Mouse (Mus musculus) MN1 (cell line): ENCODE data around the gene Map3k10.

Experiments
- DNase-seq: peaks from one replicate; pipeline ENCODE4 v3.0.0-alpha.2; 2016; ENCODE audit warnings: low spot score

Map3k10 gene

GRCm38 (mm10) chr7:27674522-27675221, at the start of gene Map3k10:
Gene Map3k10, minus strand, starts transcription at chr7:27674598.
- DNase-seq = peak; percentile 91

GRCm38 (mm10) chr7:27721951-27722350, 47.6 kb upstream of the Map3k10 start:
- DNase-seq = no peak

- no peak for DNase-seq
These were observed 36.0 kb upstream of the Map3k10 start for GRCm38 (mm10) chr7:27710402-27710801.

GRCm38 (mm10) chr7:27696711-27697110, 22.3 kb upstream of the Map3k10 start:
- DNase-seq = no peak

GRCm38 (mm10) chr7:27691076-27691475, 16.7 kb upstream of the Map3k10 start:
- peak; percentile 27 for DNase-seq

- DNase-seq = peak; percentile 94
These were observed 14.6 kb upstream of the Map3k10 start, which contains the start of gene Zfp607b for GRCm38 (mm10) chr7:27688815-27689612. Gene Zfp607b, plus strand, starts transcription at chr7:27689340.

- DNase-seq = no peak
These were observed 13.9 kb upstream of the Map3k10 start for GRCm38 (mm10) chr7:27688246-27688788.

GRCm38 (mm10) chr7:27687836-27688235, 13.4 kb upstream of the Map3k10 start:
- DNase-seq = no peak

GRCm38 (mm10) chr7:27687043-27687442, 12.6 kb upstream of the Map3k10 start:
- no peak for DNase-seq

- DNase-seq = peak; percentile 82
These were observed 11.3 kb upstream of the Map3k10 start for GRCm38 (mm10) chr7:27685681-27686080.

GRCm38 (mm10) chr7:27685220-27685619, 10.8 kb upstream of the Map3k10 start:
- DNase-seq = no peak

- DNase-seq = no peak
These were observed 8.8 kb upstream of the Map3k10 start for GRCm38 (mm10) chr7:27683218-27683617.

- no peak for DNase-seq
These were observed 819 bp upstream of the Map3k10 start for GRCm38 (mm10) chr7:27675222-27675612.

- no peak for DNase-seq
These were observed 240 bp downstream of the Map3k10 start for GRCm38 (mm10) chr7:27674195-27674521.

- no peak for DNase-seq
These were observed 745 bp downstream of the Map3k10 start for GRCm38 (mm10) chr7:27673575-27674131.

GRCm38 (mm10) chr7:27673064-27673574, 1.3 kb downstream of the Map3k10 start:
- no peak for DNase-seq

- DNase-seq = no peak
These were observed 12.4 kb downstream of the Map3k10 start for GRCm38 (mm10) chr7:27662038-27662437.

- DNase-seq = no peak
These were observed 15.4 kb downstream of the Map3k10 start for GRCm38 (mm10) chr7:27658712-27659663.

- no peak for DNase-seq
These were observed 16.5 kb downstream of the Map3k10 start for GRCm38 (mm10) chr7:27657824-27658395.

GRCm38 (mm10) chr7:27656600-27656999, 17.8 kb downstream of the Map3k10 start:
- no peak for DNase-seq

- no peak for DNase-seq
These were observed 18.9 kb downstream of the Map3k10 start for GRCm38 (mm10) chr7:27655545-27655944.
